Mouse (Mus musculus): Measurements from ENCODE around the gene Ddah1.

DNA sequence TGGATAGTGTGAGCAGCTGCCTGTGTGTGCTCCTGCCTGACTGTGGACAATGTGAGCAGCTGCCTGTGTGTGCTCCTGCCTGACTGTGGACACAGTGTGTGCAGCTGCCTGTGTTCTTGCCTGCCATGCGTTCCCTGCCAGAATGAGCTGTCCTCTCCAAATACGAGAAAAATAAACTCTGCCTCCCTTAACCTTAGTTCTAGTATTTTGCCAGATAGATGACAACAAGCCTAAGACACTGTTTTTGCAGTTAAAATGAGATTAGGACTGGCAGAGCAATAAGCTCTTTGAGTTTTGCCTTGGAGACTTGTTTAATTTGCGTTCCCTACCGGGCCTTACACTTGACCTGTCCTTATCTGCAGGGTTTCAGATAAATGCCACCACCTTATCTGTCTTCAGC lies 63.7 kb downstream of the Ddah1 start:
- TF ChIP-seq POLR2A (IDR thresholded peaks at IDR 0.05; ENCODE audit: extremely low read depth, insufficient read depth, low read length) (no peak), CTCF (IDR thresholded peaks at IDR 0.05; ENCODE audit: low read depth, low read length) (no peak)
